Mouse (Mus musculus): ENCODE measurements around the gene Ank. TPM values are rescaled to one million over a fixed set of nuclear protein-coding genes. Genes with fewer than 3 reads are reported as not detected.

The Ank gene
- polyA plus RNA-seq, 1 experiment from 2014 or later: 13.2 TPM

Small RNAs within 50 kb of the gene (microRNA-seq; reads per million reads assigned to microRNA genes)
- not detected for gene Mir7117

Other genes with a start within 250 kb of the Ank start
- 22.3 and 24.2 TPM in 2 replicates for gene Otulin, start 164.0 kb downstream of the Ank start, polyA plus RNA-seq (2015; fragmentation: Nextera tagmentation; extraction: Ambion mirVana)
- gene Otulinl, start 214.9 kb downstream of the Ank start, polyA plus RNA-seq (2015; fragmentation: Nextera tagmentation; extraction: Ambion mirVana): 9.7 and 13.3 TPM in 2 replicates